Mouse (Mus musculus): ENCODE measurements around the gene Gm7942. TPM values are rescaled to one million over a fixed set of nuclear protein-coding genes. Genes with fewer than 3 reads are reported as not detected.

Gene Gm7942
- not detected for total RNA-seq (2023)

GRCm38 (mm10) chr5:95106638-95107037 is at the start of gene Gm7942:
Gm7942 (plus strand) TSS chr5:95106938.

Other genes starting within 250 kb of the Gm7942 start
- gene Gm3183, start 241.5 kb upstream of the Gm7942 start, total RNA-seq (2023): not detected
- not detected for gene Gm6367, start 118.3 kb upstream of the Gm7942 start, total RNA-seq (2023)
- not detected for gene Gm16513, start 75.7 kb downstream of the Gm7942 start, total RNA-seq (2023)
- gene Gm10424, start 165.8 kb downstream of the Gm7942 start, total RNA-seq (2023): not detected
- gene Gm3259, start 199.0 kb downstream of the Gm7942 start, total RNA-seq (2023): not detected